Mouse (Mus musculus) MEL-GATA-1-ER (cell line): Measurements from ENCODE around the gene Vmn1r179.
"Not testable (repeated sequence)": the region's sequence is repeated elsewhere in the genome, so short reads cannot be mapped to it uniquely, and the experiment has no call there.

Source experiments
- DNase-seq: peaks from one replicate; pipeline ENCODE4 v3.0.0-alpha.2; 2012; ENCODE audit warnings: low read depth; ENCODE audit errors: extremely low read depth

Gene Vmn1r179

DNA sequence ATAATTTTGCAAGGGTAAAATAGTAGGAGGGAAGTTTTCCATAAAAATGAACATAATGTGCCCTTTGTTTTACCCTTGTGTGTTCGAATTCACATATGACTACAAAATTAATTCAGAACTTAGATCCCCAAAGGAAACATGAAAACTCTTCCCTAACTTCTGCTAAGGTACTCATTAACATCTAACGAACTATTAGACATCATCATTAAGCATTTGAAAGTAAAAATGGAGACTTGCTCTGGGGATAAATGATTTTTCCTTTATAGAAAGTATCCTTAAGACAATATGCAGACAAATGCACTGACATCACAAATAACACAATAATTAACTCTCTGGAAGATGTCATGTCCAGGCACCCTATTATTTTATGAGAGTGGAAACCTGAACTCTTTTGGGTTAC, at the start of gene Vmn1r179:
Gene Vmn1r179, plus strand, starts transcription at position 301 of the 400 bp plus-strand sequence.
- DNase-seq: no peak

DNA sequence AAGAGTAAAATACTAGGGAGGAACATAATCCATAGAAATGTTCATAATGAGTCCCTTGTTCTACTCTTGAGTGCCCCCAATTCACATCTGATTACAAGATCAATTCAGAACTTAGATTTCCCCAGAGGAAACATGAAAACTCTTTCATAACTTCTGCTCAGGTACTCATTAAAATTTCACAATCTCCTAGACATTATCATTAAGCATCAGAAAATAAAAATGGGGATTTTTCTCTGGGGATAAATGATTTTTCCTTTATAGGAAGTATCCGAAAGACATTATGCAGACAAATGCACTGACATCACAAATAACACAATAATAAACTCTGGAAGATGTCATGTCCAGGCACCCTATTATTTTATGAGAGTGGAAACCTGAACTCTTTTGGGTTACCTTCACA, 35.1 kb upstream of the Vmn1r179 start, which contains the start of gene Vmn1r178:
Gene Vmn1r178, plus strand, starts transcription at position 301 of the 400 bp plus-strand sequence.
- DNase-seq: no peak

- no peak for DNase-seq
Measured at GRCm38 (mm10) chr7:23950332-23950731, 23.6 kb downstream of the Vmn1r179 start, which contains the start of gene Vmn1r180. Vmn1r180 (plus strand) TSS chr7:23950632.

GRCm38 (mm10) chr7:23968044-23968443, 41.3 kb downstream of the Vmn1r179 start:
- not testable (repeated sequence) for DNase-seq

- DNase-seq: not testable (repeated sequence)
Measured at GRCm38 (mm10) chr7:23974315-23974714, 47.5 kb downstream of the Vmn1r179 start, which contains the start of gene Vmn1r181. Vmn1r181 (plus strand) TSS chr7:23974615.
